32 mouse cellular contexts compared by ENCODE assay signal in genomic region chr2:73788395-73788794, GRCm38 (mm10). TPM values are rescaled to one million over a fixed set of nuclear protein-coding genes. Genes with fewer than 3 reads are reported as not detected.
"Had no signal": no experiment of that assay in that cellular context is flagged by ENCODE, and none has a peak within 500 bp of the region (broad histone marks: within the 10 kb centered on the region; RNA-seq: fewer than 3 reads in every experiment).

No protein-coding gene starts in this region.

- H3K4me1 ChIP-seq: liver, embryonic 12.5 days; liver, embryonic 13.5 days; liver, embryonic 15.5 days; midbrain, embryonic 12.5 days; midbrain, embryonic 13.5 days; midbrain, embryonic 15.5 days; neural tube, embryonic 12.5 days had no signal

- H3K4me3 ChIP-seq: limb, embryonic 10.5 days; limb, embryonic 12.5 days; limb, embryonic 13.5 days; limb, embryonic 15.5 days; liver, embryonic 12.5 days; liver, embryonic 13.5 days; liver, embryonic 15.5 days; lung, embryonic 15.5 days; megakaryocyte, embryonic 14.5 days; midbrain, embryonic 10.5 days; midbrain, embryonic 12.5 days; midbrain, embryonic 13.5 days; midbrain, embryonic 15.5 days; myocyte; neural tube, embryonic 12.5 days had no signal

- DNase-seq: left cerebral cortex, postnatal 4 days; liver; liver, embryonic 13.5 days; liver, postnatal 0 days; lung, adult 18-20 months; lung, adult 2 months; lung, embryonic 14.5 days; lung, postnatal 10 days; lung, postnatal 14 days; lung, postnatal 36 days; lung, postnatal 4 days; midbrain, embryonic 14.5 days had no signal

- H3K36me3 ChIP-seq: limb, embryonic 10.5 days; limb, embryonic 12.5 days; limb, embryonic 13.5 days; limb, embryonic 15.5 days; liver, embryonic 12.5 days; liver, embryonic 13.5 days; liver, embryonic 15.5 days; lung, embryonic 15.5 days; midbrain, embryonic 10.5 days; midbrain, embryonic 12.5 days; midbrain, embryonic 13.5 days; midbrain, embryonic 15.5 days; neural tube, embryonic 12.5 days had no signal

- H3K27me3 ChIP-seq: limb, embryonic 15.5 days; lung, embryonic 15.5 days; neural tube, embryonic 12.5 days had no signal

- H3K27ac ChIP-seq: limb, embryonic 10.5 days; limb, embryonic 12.5 days; limb, embryonic 13.5 days; limb, embryonic 15.5 days; liver, embryonic 12.5 days; liver, embryonic 13.5 days; liver, embryonic 14.5 days; liver, embryonic 15.5 days; lung, embryonic 15.5 days; macrophage; midbrain, embryonic 10.5 days; midbrain, embryonic 12.5 days; midbrain, embryonic 13.5 days; midbrain, embryonic 15.5 days; neural tube, embryonic 12.5 days had no signal

- H3K9me3 ChIP-seq: limb, embryonic 10.5 days; limb, embryonic 12.5 days; limb, embryonic 15.5 days; liver, embryonic 12.5 days; liver, embryonic 15.5 days; lung, embryonic 15.5 days; midbrain, embryonic 10.5 days; midbrain, embryonic 13.5 days; midbrain, embryonic 15.5 days; neural tube, embryonic 12.5 days had no signal

RNA-seq across cellular contexts. Expression of gene Chn1, which starts 13.2 kb away (rescaled TPM):
- total RNA-seq: megakaryocyte, adult 5-6 weeks; megakaryocyte-erythroid progenitor cell, adult 5-6 weeks; monocyte, adult 5-6 weeks had no signal
- polyA plus RNA-seq: liver, adult 2 months; macrophage had no signal
